Mouse (Mus musculus): ENCODE results near the gene Pdilt. TPM values are rescaled to one million over a fixed set of nuclear protein-coding genes. Genes with fewer than 3 reads are reported as not detected.
A peak's percentile ranks its signal among the peaks of the same experiment; 100 is the strongest.
"Not testable (repeated sequence)": the region's sequence is repeated elsewhere in the genome, so short reads cannot be mapped to it uniquely, and the experiment has no call there.

The Pdilt gene
- total RNA-seq (2015) (not detected in 2 replicates), total RNA-seq (2017) (not detected in 2 replicates)

DNA sequence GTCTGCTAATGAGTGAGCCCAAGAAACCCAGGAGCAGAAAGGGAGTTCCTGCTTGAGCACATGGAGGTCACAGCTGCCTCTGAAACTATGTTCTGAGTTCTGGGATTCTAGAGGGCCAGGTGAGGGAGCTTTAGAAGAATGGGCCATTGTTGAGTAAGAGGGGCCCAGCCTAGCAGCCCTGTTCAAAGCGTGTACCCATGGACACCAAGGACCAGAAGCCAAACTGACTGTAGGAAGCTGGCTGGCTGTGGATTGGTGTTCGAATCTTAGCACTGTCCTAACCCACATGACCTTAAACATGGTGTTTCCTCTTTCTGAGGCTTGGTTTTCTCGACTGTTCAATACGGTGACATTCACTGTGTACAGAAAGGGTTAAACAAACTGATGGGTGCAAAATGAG lies at the start of gene Pdilt:
Pdilt (minus strand) TSS at position 101 of the 400 bp plus-strand sequence.
- no peak for ATAC-seq (replicated peaks; ENCODE audit: poor library complexity)

DNA sequence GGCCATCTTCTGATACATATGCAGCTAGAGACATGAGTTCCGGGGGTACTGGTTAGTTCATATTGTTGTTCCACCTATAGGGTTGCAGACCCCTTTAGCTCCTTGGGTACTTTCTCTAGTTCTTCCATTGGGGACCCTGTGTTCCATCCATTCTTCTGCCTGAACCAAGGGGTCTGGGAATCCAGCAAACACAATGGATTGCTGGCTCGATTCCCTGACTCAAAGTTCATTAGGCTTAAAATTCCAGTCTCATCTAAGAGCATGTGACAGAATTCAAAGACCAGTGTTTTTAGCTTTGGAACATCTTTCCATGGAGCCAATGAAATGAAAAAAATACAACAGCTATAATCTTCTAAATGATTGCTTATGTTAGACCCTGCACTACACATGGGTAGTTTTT lies 39.2 kb upstream of the Pdilt start:
- ATAC-seq (replicated peaks; ENCODE audit: poor library complexity), result not testable (repeated sequence)

DNA sequence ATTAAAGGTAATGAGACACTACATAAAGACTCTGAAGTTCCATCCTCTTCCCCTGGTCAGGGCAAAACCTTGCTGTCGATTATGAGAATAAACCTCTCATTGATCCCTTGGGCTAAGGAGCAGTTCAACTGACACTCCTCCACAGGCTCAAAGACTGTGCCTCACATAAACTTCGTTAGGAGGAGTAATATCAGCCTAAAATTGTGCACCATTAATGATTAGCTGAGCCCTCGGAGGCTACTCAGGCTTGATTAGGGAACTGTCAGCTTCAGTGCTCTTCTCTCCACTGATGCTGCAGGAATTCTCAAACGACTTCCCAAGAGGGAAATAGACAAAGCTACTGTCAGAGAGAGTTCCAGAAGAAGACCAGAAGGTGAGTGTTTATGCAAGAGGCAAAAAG lies 38.2 kb upstream of the Pdilt start:
- no peak for ATAC-seq (replicated peaks; ENCODE audit: poor library complexity)

DNA sequence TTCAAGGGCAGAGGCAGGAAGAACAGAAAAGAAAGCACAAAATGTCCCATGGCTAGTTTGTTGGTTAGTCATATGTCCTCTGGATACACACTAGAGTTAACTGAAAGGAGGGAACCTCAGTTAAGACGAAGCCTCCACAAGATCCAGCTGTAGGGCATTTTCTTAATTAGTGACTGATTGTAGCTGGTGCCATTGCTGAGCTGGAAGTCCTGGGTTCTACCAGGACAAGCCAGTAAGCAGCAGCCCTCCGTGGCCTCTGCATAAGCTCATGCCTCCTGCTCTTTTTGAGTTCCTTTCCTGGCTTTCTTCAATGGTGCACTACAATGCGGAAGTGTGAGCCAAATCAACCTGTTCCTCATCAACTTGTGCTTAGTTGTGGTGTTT lies 37.2 kb upstream of the Pdilt start:
- no peak for ATAC-seq (replicated peaks; ENCODE audit: poor library complexity)

DNA sequence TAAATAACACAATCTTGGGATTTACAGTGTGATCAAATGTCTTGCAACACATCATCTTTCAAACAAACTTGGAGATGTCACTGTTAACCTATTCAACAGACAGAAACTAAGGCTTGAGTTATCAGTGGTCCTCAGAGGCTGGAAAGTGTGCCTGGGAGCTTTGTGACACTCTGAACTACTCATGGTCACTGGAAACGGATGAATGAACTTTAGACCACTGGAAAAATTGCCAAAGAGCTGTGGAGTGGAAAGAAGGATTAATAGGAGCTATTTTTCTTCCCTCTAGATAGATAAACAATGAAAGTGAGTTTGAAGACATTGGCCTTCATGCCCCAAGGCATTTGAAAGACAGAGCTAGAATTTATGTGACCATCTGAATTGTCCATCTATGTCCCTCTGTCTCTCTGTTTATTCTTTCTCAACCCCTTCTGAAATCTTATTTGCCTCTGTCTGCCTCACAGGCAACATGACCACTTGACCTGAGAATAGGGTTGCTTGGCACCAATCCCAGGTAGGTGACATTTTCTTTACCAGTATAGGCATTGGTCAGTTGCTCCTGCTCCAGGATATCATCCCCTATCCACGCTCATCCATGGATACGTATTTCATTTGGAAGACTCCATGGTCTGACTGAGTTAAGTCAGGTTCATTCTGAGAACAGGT lies 36.6 kb upstream of the Pdilt start:
- ATAC-seq (replicated peaks; ENCODE audit: poor library complexity), result no peak

DNA sequence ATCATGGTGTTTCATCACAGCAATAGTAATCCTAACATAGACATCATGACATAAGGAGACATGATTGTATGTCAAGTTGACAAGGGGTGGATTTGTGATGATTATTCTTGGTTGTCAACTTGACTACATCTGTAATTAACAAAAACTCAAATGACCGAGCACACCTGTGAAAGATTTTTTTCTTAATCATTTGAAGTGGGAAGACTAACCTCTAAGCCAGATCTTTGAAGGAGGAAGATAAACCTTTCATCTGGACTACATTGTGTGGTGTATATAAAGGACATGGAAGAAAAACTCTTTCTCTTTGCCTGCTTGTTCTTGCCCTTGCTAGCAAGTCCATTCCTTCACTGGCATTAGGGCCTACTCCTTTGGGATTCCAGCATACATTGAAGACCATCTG lies 30.8 kb upstream of the Pdilt start, which contains the start of gene Acsm2:
Acsm2 (plus strand) TSS at position 301 of the 400 bp plus-strand sequence.
- ATAC-seq (replicated peaks; ENCODE audit: poor library complexity), result no peak

DNA sequence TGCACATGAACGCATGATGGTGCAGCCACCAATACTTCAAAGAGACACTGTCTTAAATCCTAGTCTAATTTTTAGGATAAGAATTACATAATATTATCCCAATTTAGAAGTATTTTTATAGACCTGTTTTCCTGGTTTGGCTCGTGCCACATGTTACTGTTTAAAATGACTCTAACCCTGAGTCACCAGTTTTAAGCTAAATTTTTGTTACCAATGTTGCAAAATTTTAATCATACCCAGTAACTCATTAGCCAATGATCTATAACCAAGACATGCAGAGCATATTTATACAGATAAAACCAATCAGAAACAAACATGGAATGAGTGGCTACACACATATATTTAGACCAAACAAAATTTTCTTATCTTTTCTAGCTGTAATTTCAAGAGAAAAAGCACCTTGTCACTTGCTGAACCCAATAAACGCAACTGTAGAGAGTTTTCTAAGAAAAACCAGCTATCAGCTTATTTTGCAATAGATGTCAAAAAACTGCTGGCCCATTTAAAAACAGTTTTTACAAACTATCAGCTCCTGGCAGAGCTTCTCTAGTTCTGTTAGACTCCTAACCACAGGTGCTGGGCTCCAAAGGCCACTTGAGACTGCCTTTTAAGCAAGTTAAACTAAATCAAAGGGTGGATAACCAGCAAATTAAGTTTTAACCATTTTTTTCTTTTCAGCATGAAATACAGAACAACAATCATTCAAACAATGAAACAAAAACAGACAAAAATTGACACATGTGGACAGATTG lies 27.4 kb upstream of the Pdilt start:
- no peak for ATAC-seq (replicated peaks; ENCODE audit: poor library complexity)

DNA sequence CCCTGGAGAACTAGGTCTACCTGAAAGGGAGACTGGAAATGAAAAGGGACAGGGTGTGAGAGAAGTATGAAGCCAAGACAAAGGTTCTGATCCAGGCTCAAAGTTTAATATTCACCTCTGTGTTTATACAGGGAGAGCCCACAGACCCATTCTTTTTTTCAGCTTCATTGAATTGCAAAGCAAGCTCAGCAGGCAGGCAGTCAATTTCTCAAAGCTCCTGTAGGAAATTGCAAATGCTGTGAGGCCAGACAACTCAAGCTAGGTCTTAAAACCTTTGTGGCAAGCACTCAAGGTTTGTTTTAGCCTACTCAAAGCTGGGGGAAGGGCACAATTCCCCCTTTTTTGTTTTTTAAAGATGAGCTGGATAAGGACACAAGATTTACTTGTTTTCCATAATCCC lies 22.3 kb upstream of the Pdilt start:
- ATAC-seq (replicated peaks; ENCODE audit: poor library complexity), result no peak

DNA sequence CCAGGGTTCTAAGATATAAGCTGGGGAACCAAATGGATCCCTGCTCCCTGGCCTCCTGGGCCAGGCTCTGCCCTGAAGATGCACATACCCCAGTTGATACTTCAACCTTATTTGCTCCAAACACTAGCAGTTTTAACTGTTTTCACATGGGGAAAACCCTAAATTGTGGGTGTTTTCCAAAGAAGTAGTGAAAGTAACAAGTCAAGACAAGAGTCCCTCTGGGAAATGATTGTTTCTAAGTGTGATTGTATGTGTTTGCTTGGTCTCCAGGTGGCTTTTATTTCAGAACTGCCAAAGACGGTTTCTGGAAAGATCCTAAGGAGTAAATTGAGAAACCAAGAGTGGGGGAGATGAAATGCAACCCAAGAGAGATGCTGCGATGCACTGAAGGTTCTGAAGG lies 19.2 kb upstream of the Pdilt start:
- ATAC-seq (replicated peaks; ENCODE audit: poor library complexity), result no peak

DNA sequence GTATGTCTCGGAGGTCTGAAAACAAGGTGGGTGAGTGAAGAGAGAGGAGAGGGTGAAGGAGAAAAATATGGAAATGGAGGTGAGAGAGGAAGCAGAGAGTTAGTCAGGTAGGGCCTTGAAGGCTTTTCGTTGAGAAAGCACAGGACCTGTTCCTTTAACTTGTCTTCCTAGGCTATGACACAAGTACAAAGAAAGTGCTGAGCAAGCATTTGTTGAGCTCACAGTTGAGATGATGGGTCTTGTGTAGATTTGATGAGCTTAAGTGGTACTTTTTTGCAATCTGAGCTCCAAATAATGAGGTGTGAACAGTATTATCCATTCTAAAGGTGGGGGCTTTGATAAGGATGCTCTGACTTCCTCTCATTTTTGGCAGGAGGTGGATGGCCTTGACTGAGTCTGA lies 11.1 kb upstream of the Pdilt start:
- ATAC-seq (replicated peaks; ENCODE audit: poor library complexity), result no peak

DNA sequence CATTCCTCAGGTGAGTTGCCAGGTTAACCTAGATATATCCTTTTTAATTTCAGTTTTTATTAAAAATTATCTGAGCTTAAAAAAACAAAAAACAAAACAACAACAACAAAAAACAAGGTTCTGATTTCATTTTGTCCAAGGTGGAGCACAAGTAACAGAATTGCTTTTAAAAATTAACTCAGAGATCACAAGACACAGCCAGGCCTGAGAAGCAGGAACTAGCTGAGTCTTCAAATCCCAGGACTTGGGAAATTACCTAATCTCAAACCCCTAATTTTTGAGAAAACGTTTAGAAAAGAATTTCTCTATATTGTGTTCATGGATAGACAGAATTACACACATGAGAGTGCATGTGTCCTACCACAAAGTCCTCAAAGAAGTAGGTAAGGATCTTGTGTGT lies 9.6 kb upstream of the Pdilt start:
- ATAC-seq (replicated peaks; ENCODE audit: poor library complexity), result no peak

DNA sequence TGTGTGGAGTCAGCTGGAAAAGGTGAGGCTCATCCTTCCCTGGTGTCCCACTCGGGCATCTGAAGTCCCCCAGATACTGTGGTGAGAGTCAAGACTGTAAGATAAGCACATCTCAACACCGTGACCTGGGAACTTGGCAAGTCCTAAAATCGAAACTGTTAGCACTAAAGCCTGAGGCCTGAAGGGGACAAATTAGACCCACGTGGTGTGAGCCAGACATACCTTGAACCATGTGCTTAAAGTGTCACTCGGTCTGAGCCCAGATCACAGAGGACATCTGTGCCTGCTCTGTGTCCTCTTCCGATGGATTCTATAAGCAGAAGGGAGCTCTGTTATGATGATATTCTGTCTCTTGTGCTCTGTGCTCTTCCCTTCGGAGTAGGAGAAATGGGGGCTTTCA lies 5.3 kb upstream of the Pdilt start:
- no peak for ATAC-seq (replicated peaks; ENCODE audit: poor library complexity)

DNA sequence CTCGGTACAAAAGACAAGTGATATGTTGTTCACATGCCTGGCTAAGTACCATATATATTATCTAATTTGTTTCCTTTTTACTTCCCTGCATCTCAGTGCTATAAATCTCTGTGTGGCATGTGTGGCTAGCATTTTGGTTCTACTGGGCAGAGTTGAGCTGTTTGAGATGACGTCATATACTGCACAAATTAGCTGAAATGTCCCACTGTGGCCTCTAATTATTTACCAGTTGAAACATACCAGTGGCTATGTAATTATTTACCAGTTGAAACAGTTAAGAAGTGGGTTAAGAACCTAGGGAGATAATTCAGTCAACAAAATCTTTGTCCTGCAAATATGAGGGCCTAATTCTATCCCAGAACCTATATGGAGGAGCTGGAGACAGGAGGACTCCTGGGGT lies 4.3 kb upstream of the Pdilt start:
- no peak for ATAC-seq (replicated peaks; ENCODE audit: poor library complexity)

DNA sequence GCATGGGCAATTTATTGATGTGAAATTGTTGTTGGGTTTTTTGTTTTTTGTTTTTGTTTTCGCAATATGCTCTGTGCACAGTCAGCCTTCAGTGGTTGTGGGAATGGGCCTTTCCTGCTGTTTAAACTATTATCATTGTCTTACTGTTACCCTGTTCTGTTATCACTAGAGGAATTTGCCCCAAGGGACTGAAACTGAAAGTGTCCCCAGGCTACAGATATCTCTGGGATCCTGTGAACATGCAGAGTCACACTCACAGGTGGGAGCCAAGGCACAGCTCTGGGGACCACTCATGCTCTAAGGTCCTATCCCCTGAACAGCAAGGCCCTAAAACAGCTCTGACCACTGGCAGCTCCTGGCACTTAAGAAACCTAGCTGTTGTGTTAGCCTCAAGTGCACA lies 3.8 kb upstream of the Pdilt start:
- no peak for ATAC-seq (replicated peaks; ENCODE audit: poor library complexity)

DNA sequence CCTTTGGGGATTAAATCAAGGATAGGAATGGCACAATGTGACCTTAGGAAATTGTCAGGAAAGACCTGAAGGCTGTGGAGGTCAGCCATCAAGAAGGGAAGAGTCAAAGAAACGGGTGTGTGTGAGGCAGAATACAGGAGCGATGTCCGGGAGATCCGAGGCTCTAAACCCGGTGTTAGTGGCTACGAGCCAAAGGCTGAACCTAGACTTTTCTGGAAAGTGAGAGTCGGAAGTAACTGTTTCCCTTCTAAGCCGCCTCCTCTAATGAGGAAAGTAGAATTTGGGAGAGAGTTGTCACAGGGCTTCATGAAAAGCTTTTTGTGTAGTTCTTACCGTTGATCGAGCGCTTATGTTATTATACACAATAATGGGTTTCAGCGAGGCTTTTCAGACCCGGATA lies 3.2 kb upstream of the Pdilt start:
- no peak for ATAC-seq (replicated peaks; ENCODE audit: poor library complexity)

DNA sequence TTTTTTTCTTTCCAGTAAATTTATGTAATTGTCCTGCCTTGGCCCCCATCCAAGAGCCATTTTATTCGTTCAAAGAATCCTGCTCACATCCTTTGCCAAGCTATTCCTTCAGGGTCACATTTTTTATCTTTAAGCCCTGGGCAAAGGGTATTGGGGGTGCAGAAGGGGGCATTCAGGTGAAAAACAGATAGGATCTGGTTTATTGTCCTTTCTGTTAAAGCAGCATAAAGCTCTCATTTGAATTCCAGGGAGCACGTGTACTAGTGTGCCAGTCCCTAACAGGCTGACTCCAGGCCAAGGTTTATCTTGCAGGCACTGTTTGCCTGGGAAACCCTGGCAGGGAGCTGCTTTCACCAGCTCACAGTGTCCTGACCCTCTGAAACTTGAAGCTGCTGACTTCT lies 2.6 kb upstream of the Pdilt start:
- no peak for ATAC-seq (replicated peaks; ENCODE audit: poor library complexity)

DNA sequence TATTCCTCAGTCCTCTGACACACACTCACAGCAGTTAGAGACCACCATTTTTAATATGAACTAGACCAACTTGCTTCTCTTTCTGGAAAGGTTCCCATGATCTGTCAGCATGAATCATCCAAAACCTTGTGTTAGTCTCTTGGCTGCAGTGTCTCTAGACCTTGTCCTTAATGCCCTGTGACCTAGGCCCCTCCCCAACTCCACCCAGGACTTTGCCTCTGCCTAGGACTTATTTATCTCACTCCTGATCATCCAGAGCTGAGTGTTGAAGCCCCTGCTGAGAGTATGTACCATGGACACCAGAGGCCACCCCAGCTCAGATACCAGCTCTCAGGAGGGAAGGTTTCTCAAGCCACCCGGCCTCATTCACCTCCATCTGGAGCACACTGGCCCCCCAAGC lies 904 bp downstream of the Pdilt start:
- no peak for ATAC-seq (replicated peaks; ENCODE audit: poor library complexity)

DNA sequence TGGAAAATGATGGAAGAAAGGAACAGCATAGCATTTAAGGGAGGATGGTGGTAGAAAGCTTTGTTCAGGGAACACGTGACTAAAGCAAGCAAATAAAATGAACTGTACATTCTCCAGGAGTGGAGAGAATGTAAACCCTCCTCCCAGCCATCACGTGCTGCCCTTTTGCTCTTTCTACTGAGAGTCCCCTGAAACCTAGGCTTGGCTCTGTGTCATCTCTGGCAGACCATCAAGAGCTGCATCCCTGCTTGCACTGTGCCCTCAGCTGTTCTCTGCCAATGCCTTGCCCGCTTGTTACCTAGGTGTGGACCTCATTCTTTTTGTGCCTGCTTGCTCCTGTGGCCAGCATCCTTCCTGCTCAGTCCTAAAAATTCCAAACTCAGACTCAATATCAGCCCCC lies 1.5 kb downstream of the Pdilt start:
- ATAC-seq (replicated peaks; ENCODE audit: poor library complexity), result no peak

DNA sequence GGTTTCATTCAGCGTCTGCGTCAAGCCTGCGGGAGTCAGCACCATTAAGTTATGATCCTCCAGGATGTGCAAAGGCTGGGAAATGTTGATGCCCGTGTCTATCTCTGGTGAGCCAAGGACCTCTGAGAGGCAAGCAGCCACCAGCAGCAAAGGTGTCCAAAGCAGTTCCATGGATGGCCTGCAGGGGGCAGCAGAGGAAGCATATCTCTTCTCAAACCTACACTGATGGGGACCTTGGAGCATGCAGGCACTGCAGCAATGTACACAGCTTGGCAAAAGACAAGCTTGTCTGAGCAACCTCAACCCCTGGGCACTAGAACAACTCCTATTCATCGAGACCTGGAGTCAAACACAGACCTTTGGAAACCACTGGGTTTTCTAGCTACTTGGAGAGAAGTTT lies 3.6 kb downstream of the Pdilt start:
- peak; percentile 72 for ATAC-seq (replicated peaks; ENCODE audit: poor library complexity)

DNA sequence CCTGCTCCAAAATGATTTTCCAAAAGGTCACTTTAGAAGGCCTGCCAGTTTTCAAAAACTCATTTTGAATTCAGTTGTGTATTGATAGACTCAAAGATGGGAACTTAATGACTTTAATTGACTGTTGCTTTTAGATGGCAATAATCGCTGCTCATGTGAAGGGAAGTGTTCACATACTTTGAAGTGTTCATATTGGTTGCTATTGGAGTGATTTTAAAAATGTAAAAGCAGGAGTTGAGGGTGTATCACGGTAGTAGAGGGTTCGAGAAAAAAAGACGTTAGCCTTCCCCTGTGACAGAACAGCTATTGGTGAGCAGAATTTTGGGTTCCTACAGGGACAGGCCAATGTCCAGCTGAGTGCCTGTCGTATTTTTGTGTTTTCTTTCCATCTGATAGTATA lies 4.1 kb downstream of the Pdilt start, which contains the start of gene Acsm5:
Acsm5 (plus strand) TSS at position 301 of the 400 bp plus-strand sequence.
- ATAC-seq (replicated peaks; ENCODE audit: poor library complexity), result no peak

DNA sequence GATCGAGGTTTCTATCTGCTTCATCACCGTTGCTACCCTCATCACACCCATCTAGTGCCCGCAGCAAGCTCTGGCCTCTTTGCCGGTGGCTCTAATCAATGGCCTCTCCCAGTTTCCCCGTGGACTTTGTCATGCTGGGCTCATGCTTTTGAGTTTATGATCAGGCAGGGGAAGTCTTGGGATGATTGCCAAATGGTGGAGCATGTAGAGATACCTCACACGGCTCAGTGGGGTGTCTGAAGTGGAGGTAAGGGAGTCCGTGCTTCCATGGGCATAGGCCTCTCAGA lies 7.1 kb downstream of the Pdilt start:
- ATAC-seq (replicated peaks; ENCODE audit: poor library complexity), result no peak

DNA sequence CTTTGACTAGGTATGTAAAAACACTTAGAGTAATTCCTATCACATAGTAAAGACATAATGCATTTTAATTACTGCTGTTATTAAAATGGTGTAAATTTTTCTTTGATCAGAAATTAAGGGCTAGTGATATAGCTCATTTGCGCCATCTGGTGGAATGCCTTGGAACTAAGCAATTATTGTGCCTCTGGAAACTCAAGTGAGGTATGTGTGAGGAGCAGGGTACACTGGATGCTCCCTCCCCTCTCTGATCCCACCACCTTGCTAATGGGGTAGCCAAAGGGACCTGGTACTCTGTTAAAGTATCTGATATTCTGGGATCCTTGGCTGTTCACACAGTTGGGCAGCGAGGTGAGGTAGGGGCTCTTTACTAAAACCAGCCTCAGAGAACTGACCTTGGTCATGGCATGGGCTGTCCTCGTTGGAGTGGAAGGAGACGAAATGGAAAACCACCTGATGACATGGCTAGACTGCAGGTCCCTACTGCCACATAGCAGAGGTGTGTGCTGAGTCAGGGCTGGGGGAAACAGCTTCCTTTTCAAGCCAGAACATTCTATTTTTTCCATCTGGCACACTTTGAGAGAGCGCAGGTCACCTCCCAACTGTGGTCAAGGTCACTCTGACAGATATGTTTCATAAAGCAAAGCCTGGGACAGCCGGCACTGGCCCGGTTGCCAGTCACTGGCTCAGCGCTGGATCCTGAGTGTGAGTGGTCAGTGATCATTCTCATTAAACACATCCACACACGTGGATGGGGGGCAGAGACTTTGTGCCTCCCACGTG lies 7.6 kb downstream of the Pdilt start:
- ATAC-seq (replicated peaks; ENCODE audit: poor library complexity), result peak; percentile 62
